Mouse (Mus musculus): ENCODE measurements around the gene Fthl17d. TPM values are rescaled to one million over a fixed set of nuclear protein-coding genes. Genes with fewer than 3 reads are reported as not detected.
"Not testable (repeated sequence)": the region's sequence is repeated elsewhere in the genome, so short reads cannot be mapped to it uniquely, and the experiment has no call there.

The Fthl17d gene
- not detected in 2 replicates for polyA plus RNA-seq (2012; ENCODE audit: insufficient read depth, insufficient read length, missing spikeins)

- not testable (repeated sequence) for H3K27ac ChIP-seq (replicated peaks; ENCODE audit: low read depth, low read length); H3K4me1 ChIP-seq (ENCODE audit: control insufficient read depth, insufficient read depth, insufficient read length, low read length); H3K4me3 ChIP-seq (ENCODE audit: insufficient read depth, low read depth, low read length)
Observed at GRCm38 (mm10) chrX:8986655-8987054, at the start of gene Fthl17d. Gene Fthl17d (minus strand): TSS chrX:8986755.

GRCm38 (mm10) chrX:9033193-9033592 lies 46.6 kb upstream of the Fthl17d start, which contains the start of gene Fthl17e:
Gene Fthl17e (plus strand): TSS chrX:9033493.
- H3K4me3 ChIP-seq (ENCODE audit: insufficient read depth, low read depth, low read length); H3K4me1 ChIP-seq (ENCODE audit: control insufficient read depth, insufficient read depth, insufficient read length, low read length); H3K27ac ChIP-seq (replicated peaks; ENCODE audit: low read depth, low read length): not testable (repeated sequence)

DNA sequence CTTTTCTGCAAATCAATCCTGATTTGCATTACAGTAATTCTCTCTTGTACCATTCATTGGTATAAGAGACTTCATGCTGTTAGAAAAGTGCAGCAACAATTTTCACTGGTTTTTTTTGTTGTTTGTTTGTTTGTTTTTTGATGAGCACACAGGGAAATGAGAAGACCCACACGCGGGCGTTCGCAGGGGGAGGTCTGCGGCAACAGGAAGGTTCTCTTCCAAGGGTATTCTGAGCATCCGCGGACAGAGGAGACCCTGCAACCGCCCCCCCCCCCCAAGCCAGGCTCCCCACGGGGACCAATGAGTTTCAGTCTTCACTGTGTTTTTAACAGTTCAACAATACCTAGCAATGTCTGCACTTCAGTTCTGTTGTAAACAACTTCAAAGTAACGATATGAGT lies 32.9 kb upstream of the Fthl17d start:
- H3K27ac ChIP-seq (replicated peaks; ENCODE audit: low read depth, low read length), result no peak overlapping the region
- no peaks in the 10 kb centered on the region for H3K4me1 ChIP-seq (ENCODE audit: control insufficient read depth, insufficient read depth, insufficient read length, low read length)
- no peak overlapping the region for H3K4me3 ChIP-seq (ENCODE audit: insufficient read depth, low read depth, low read length)

DNA sequence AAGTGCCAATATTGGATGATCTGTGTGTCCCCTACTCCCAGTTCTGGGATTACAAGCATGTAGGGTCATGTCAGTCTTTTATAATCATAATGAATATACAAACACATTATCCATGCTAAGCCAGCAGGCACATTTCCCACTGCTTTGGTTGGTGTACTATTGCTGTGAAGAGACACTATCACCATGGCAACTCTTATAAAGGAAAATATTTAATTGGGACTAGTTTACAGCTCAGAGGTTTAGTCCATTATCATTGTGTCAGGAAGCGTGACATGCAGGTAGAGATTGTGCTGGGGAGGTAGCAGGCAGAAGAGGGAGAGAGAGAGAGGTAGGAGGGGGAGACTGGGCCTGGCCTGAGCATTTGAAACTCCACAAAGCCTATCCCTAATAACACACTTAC lies 29.5 kb upstream of the Fthl17d start:
- Histone ChIP-seq H3K4me3 (ENCODE audit: insufficient read depth, low read depth, low read length) (no peak overlapping the region), H3K4me1 (ENCODE audit: control insufficient read depth, insufficient read depth, insufficient read length, low read length) (no peaks in the 10 kb centered on the region), H3K27ac (replicated peaks; ENCODE audit: low read depth, low read length) (no peak overlapping the region)

GRCm38 (mm10) chrX:8976459-8976858 lies 10.1 kb downstream of the Fthl17d start, which contains the start of gene Fthl17c:
Gene Fthl17c (minus strand): TSS chrX:8976559.
- H3K27ac ChIP-seq (replicated peaks; ENCODE audit: low read depth, low read length); H3K4me1 ChIP-seq (ENCODE audit: control insufficient read depth, insufficient read depth, insufficient read length, low read length); H3K4me3 ChIP-seq (ENCODE audit: insufficient read depth, low read depth, low read length): not testable (repeated sequence)

- not testable (repeated sequence) for H3K4me3 ChIP-seq (ENCODE audit: insufficient read depth, low read depth, low read length); H3K4me1 ChIP-seq (ENCODE audit: control insufficient read depth, insufficient read depth, insufficient read length, low read length); H3K27ac ChIP-seq (replicated peaks; ENCODE audit: low read depth, low read length)
Observed at GRCm38 (mm10) chrX:8964618-8965017, 21.9 kb downstream of the Fthl17d start.

GRCm38 (mm10) chrX:8962875-8963274 lies 23.7 kb downstream of the Fthl17d start, which contains the start of gene Fthl17b:
Gene Fthl17b (minus strand): TSS chrX:8962975.
- not testable (repeated sequence) for H3K4me1 ChIP-seq (ENCODE audit: control insufficient read depth, insufficient read depth, insufficient read length, low read length); H3K4me3 ChIP-seq (ENCODE audit: insufficient read depth, low read depth, low read length); H3K27ac ChIP-seq (replicated peaks; ENCODE audit: low read depth, low read length)

- not testable (repeated sequence) for H3K4me1 ChIP-seq (ENCODE audit: control insufficient read depth, insufficient read depth, insufficient read length, low read length); H3K4me3 ChIP-seq (ENCODE audit: insufficient read depth, low read depth, low read length); H3K27ac ChIP-seq (replicated peaks; ENCODE audit: low read depth, low read length)
Observed at GRCm38 (mm10) chrX:8948130-8948805, 38.3 kb downstream of the Fthl17d start.

DNA sequence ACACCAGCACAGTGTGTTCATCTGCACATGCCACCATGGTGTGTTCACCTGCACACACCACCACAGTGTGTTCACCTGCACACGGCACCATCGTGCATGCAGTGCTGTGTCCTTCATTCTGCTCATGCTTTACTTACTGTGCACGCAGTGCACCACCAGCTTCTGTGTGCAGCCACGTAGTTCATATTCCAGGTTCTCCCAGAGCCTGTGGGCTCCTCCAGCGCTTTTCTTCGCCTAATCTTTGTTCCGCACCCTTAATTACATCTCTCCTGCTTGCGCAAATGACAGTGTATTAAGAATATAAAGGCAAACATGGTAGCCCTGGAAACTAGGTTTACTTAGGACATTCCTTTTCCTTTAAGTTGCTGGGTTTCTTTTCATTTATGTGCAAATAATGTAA lies 42.5 kb downstream of the Fthl17d start:
- no peak overlapping the region for H3K4me3 ChIP-seq (ENCODE audit: insufficient read depth, low read depth, low read length)

More for the DNA sequence above, 42.5 kb downstream of the Fthl17d start:
- Histone ChIP-seq H3K4me1 (ENCODE audit: control insufficient read depth, insufficient read depth, insufficient read length, low read length) (no peaks in the 10 kb centered on the region), H3K27ac (replicated peaks; ENCODE audit: low read depth, low read length) (no peak overlapping the region)

Other genes starting within 250 kb of the Fthl17d start
- not detected in 2 replicates for gene Ssx9, start 238.3 kb downstream of the Fthl17d start, polyA plus RNA-seq (2012; ENCODE audit: insufficient read depth, insufficient read length, missing spikeins)
- not detected in 2 replicates for gene Ssxb5, start 183.1 kb downstream of the Fthl17d start, polyA plus RNA-seq (2012; ENCODE audit: insufficient read depth, insufficient read length, missing spikeins)
- not detected in 2 replicates for gene Gm6592, start 142.8 kb downstream of the Fthl17d start, polyA plus RNA-seq (2012; ENCODE audit: insufficient read depth, insufficient read length, missing spikeins)
- not detected in 2 replicates for gene Gm5751, start 112.5 kb downstream of the Fthl17d start, polyA plus RNA-seq (2012; ENCODE audit: insufficient read depth, insufficient read length, missing spikeins)
- 0.52 TPM in 1 of 2 replicates, not detected in the other for gene B630019K06Rik, start 94.4 kb downstream of the Fthl17d start, polyA plus RNA-seq (2012; ENCODE audit: insufficient read depth, insufficient read length, missing spikeins)
- not detected in 2 replicates for gene Fthl17b, start 23.8 kb downstream of the Fthl17d start, polyA plus RNA-seq (2012; ENCODE audit: insufficient read depth, insufficient read length, missing spikeins)
- not detected in 2 replicates for gene Fthl17c, start 10.2 kb downstream of the Fthl17d start, polyA plus RNA-seq (2012; ENCODE audit: insufficient read depth, insufficient read length, missing spikeins)
- gene Fthl17e, start 46.7 kb upstream of the Fthl17d start, polyA plus RNA-seq (2012; ENCODE audit: insufficient read depth, insufficient read length, missing spikeins), result not detected in 2 replicates
- gene Fthl17f, start 76.3 kb upstream of the Fthl17d start, polyA plus RNA-seq (2012; ENCODE audit: insufficient read depth, insufficient read length, missing spikeins), result not detected in 2 replicates
- gene 4930402K13Rik, start 117.8 kb upstream of the Fthl17d start, polyA plus RNA-seq (2012; ENCODE audit: insufficient read depth, insufficient read length, missing spikeins), result not detected in 2 replicates
- gene Lancl3, start 213.1 kb upstream of the Fthl17d start, polyA plus RNA-seq (2012; ENCODE audit: insufficient read depth, insufficient read length, missing spikeins), result 0.36 TPM in 1 of 2 replicates, not detected in the other

All from brown adipose tissue, adult 24 weeks (tissue).